Mouse (Mus musculus): Measurements from ENCODE around the gene Defb42.

Defb42 gene

DNA sequence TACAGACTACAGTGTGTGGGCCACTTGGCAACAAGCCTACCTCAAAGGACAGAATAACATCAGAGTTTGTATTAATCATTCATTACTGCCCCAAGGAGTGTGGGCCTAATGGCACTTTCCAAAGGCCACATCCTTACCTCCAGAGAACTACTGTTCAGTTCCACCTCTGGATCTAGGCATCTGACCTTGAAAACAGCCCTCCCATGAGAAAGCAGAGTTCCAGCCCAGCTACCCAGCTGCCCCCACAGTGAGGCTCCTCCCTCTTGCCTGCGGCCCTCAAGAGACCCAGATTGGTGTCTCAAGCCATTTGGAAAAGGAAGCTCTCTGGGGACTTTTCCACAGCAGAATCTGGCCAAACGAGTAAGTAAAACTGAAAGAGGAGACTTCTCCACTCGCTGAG is at the start of gene Defb42:
Gene Defb42 (plus strand): TSS at position 301 of the 400 bp plus-strand sequence.
- no peak for DNase-seq (ENCODE audit: low spot score)

DNA sequence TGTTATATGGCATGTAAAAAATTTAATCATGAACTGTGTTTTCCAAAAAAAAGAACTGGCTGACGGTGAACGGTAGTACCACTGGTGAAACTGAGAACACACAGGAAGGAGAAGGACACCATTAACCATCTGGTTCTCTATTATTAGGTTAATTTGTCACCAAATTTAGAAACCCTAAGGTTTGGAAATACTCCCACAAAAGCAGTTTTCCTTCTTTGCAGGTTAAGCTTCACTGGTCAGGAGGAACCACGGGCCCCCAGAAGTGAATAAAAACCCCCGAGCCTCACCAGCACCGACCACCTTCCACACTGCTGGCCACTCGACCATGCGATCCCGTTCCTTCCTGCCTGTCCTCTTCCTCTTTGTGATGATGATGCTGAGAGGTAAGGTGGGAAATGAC is 49.0 kb upstream of the Defb42 start, which contains the start of gene Defb47:
Gene Defb47 (plus strand): TSS at position 301 of the 400 bp plus-strand sequence.
- no peak for DNase-seq (ENCODE audit: low spot score)

DNA sequence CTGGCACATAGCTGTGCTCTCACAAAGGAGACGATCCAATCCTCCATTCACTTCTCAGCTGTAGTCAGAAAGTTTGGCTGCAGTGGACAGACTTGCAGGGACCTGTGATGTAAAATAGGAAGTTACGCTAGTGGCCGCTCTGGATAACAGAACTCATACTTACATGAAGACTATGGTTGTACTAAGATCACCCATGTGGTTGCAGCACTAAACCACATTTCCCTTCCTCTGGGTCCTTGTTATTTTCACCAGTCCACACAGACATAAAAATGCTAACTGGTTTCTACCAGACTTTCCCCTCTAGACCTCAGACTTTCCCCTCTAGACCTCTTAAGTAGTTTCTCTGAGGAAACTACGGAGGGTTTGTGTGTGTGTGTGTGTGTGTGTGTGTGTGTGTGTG is 47.8 kb upstream of the Defb42 start:
- no peak for DNase-seq (ENCODE audit: low spot score)

DNA sequence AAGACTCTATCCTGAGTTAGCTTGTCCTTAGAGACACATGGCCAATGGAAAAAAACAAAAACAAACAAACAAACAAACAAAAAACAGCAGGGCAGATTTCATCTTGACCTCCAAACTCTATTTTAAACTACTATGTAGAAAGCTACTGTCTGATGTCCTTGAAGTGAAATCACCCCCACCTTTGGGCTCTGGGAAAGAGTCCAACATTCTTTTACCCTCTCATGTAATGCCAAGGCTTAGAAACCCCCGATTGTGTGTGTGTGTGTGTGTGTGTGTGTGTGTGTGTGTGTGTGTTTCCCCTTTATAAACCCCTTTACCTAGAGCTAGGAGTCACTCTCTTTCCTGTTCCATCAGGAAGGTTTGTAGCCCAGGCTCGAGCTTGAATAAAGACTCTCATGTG is 44.2 kb upstream of the Defb42 start:
- DNase-seq (ENCODE audit: low spot score), result no peak

DNA sequence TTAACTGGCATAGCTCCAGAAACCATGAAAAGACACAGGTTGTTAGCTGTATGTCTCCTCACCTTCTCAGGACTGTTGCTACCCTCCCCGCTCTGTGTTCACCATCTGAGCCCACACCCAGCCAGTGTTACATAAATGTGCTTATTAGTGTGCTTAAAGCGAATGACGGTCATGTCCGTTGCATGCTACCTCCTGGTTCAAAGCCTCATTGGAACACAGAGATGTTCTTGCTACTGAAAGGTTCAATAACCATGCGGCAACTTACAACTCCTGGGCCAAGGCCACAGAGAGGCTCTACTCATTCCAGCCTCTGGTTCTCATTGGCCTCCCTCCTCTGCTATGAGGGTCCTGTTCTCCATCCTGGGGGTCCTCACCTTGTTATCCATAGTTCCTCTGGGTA is 35.3 kb upstream of the Defb42 start, which contains the start of gene Defb43:
Gene Defb43 (plus strand): TSS at position 301 of the 400 bp plus-strand sequence.
- no peak for DNase-seq (ENCODE audit: low spot score)

DNA sequence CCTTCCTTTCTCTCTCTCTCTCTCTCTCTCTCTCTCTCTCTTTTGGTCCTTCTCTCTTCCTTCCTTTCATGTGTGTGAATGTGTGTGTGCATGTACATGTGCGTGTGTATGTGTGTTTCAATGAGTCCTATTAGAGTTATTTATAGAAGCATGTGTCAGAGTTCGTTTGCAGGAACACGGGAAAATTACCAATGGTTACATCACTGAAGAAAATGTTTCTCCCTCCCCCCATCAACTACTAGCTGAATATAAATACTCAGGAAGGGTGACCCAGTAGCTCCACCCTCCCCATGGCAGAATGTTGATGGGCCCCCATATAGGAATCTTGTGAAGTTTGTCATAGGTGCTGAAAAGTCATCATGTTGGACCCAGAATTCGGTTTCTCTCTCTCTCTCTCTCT is 33.7 kb upstream of the Defb42 start:
- DNase-seq (ENCODE audit: low spot score), result no peak

DNA sequence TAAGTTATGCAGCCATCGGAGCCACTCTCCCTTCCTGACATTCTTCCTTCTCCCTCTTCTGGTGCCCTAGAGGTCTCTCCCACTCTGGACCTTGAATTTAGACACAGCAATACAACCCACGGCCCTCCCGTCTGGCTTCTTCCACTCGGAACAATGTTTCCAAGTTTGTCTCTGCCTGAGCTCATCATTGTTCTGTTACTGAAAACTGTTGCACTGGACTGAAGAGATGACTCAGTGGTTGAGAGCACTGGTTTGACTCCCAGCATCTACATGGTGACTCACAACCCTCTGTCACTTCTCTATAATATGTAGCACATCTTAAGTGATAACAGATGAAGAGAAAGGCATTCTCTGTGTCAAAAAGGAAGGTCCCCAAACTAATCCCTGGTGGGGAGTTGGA is 32.1 kb upstream of the Defb42 start:
- no peak for DNase-seq (ENCODE audit: low spot score)

DNA sequence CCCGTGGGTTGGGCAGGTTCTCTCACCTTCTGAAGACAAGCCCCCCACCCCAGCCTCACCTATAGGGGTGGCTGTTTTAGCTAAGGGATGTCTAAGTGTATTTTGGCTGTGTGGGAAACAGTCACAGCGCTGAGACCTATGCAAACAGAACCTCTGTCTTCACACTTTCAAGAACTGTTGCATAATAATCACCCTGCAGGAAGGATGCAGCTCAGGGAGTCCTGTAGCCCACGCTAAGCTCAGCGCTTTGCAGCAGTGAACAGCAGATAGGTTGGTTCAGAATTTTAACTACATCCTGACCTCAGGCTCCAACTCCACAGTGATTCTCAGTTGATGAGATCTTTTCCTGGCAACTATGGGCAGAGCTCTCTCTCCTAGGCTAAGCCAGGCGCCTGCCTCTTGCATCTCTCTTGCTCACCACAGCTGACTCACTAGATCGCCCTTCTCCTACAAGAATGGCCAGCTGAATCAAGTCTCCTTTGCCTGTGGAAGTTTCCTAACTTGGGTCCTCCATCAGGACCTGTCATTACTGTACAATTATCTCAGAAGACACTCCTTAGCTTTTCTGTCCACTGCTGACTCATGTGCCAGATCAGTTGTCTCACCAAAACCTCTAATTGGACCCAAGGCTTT is 26.2 kb upstream of the Defb42 start:
- no peak for DNase-seq (ENCODE audit: low spot score)

DNA sequence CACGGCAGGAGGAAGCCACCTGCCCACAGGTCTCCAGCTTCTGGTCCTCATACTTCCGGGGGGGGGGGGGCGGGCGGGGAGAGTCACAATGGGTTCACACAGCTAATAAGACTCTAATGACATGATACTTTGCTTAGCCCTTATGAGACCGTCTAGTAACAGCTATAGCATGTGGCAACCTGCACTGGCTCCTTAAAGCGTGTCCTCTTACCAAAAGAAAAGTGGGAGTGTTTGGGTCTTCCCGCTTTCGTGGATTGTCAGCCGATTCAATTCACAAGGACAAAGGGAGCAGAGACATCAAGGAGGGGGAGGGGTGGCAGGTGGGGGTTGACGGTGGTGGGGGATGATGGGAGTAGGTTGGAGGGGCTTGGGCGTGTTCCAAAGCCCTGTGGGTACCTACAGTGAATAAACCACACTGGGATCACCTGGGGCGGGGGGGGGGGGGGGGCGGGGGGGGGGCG is 3.1 kb downstream of the Defb42 start, which contains the start of gene Defb30:
Gene Defb30 (minus strand): TSS at position 51 of the 461 bp plus-strand sequence.
- no peak for DNase-seq (ENCODE audit: low spot score)

DNA sequence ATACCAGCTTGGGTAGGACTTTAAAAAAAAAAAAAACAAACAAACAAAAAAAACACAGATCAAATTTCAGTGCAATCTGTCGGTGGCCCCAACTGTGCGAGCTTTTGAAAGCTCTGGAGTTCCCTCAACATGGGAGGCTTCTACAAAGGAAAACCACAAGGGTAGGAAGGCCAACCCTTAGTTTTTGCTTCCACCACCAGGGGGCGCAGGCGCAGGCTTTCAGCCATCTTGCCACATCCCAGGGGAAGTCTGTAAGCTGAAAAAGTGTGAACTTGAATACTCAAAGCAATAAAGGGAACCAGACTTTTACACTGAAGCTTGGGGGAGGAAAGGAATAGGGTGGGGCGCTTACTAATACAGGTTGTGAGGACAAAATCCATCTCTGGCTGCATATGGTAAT is 4.0 kb downstream of the Defb42 start:
- peak; percentile 18 for DNase-seq (ENCODE audit: low spot score)

DNA sequence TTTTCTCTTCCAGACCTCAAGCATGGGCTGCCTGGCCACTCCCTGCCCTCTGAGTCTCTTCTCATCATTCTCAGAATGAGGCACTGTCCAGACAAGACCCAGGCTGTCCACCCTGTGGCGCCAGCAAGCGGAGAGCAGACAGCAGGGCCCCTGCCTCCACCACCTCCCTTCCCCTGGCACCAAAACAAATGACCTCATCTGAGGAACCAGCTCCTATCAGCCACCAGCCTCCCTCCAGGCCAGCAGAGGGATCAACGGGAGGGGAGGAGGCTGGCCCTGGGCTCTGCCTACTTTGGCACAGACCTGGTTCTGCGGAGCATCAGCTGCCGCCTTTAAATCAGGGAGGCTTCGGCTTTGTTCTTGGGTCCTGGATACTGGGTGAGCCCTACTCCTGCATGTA is 7.9 kb downstream of the Defb42 start:
- no peak for DNase-seq (ENCODE audit: low spot score)

DNA sequence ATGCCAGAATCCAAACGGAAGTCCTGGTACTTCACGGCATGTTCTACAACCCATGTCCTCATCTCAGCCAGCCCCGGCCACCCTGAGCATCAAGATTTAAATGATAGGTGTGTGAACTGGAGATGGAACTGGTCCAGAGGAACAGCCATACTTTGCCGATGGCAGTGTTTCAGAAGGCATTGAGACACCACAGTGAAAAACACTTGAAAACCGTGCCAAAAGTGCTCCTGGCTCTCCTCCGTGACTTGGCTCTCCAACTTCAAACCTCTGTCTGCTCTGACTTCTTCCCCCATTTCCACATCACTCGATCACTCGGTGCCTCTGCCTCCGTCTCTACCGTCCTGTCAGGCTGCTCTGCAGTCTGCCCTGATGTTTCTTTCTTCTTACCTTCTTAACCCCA is 13.6 kb downstream of the Defb42 start:
- DNase-seq (ENCODE audit: low spot score), result no peak

DNA sequence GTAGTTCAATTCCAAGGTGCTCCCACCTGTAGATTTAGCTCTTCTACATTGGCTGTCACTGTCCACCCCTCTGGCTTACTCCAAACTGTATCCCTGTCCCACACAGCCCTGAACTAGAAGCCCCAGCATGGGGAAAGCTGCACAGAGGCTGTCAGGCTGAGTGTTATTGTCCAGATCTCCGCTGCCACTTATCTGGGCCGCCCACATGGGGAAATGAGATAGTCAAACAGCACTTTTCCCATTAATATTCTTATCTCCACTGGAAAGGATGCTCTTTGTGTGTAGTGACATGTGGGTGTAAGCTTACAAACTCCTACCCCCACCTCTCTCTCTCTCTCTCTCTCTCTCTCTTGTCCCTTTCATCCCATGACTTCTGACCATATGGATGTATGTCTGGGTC is 15.4 kb downstream of the Defb42 start:
- DNase-seq (ENCODE audit: low spot score), result no peak

DNA sequence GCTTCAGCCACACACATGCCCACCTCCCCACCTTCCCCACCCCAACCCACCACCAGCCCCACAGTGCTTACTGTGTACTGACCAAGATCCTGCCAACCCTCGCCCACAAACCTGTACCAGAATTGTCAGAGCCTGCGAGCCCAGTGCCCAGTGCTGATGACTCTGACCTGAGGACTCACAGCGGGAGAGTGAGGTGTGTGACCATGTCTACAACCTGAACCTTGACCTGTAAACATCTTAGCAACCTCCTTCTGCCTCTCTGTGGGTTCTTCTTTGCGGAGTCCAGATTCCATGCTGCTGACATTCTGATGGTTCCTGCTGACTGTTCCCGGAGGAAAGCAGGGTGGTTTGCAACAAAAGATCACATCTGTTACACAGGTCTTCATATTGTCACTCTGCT is 18.6 kb downstream of the Defb42 start:
- no peak for DNase-seq (ENCODE audit: low spot score)

DNA sequence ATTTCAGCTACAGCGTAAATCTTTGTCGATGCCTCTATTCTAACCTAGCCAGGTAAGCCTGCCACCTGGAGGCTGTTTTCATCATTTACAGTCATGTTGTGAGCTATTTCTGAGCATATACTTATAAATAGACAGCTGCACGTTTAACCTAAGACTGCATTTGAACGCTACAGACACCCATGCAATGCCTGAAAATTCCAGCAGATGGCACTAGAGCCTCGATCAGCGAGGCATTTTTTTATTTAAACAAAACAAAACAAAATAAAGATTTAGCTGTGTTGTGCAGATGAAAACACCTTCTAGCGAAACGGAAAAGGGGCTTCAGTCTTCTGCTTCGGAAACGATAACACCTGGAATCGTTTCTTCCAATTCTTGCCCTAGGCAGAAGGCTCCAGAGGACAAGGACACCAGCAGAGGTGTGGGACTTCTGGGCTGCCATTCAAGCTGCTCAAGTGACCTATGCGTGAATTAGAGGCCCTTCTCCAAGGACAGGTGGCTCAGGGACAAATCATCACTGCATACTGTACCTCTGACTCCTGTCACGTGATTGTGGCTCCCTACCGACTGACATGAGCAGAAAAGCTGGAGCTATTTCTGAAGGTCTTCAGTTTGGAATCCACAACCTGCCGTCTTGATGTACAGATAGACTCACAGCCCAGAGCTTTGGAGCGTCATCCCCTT is 20.0 kb downstream of the Defb42 start:
- peak; percentile 45 for DNase-seq (ENCODE audit: low spot score)

DNA sequence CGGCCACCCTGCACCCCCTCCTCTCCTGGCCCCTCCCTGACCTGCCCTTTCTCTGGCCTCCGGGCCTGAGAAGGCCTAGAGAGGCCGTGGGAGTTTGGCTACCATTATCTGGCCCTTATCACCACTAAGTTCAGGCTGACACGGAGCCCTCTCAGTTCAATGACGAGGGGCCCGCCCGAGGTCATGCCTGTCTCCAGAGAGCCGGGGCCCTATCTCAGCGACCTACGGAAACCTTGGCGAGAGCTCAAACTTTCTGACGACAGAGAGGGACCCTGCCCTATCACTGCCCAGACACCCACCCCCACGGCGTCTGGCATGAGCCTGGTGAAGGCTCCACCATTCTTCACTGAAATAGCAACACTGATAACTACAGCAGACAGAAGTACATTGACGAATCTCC is 20.9 kb downstream of the Defb42 start:
- DNase-seq (ENCODE audit: low spot score), result no peak
